Mouse (Mus musculus) cerebellum, adult 8-10 months (tissue): ENCODE measurements around the gene Meox1.

ENCODE experiments used
- DNase-seq: peaks from one replicate; pipeline ENCODE4 v3.0.0; 2022

Meox1 gene

GRCm38 (mm10) chr11:101847509-101847908 lies 46.7 kb downstream of the Meox1 start:
- no peak for DNase-seq

- DNase-seq: no peak
These were observed 51.4 kb downstream of the Meox1 start for GRCm38 (mm10) chr11:101842773-101843163.

GRCm38 (mm10) chr11:101841998-101842772 lies 52.0 kb downstream of the Meox1 start:
- DNase-seq: peak; percentile 65

- no peak for DNase-seq
These were observed 53.8 kb downstream of the Meox1 start for GRCm38 (mm10) chr11:101840405-101840804.

GRCm38 (mm10) chr11:101839426-101839825 lies 54.7 kb downstream of the Meox1 start:
- DNase-seq: peak; percentile 57

- no peak for DNase-seq
These were observed 62.2 kb downstream of the Meox1 start for GRCm38 (mm10) chr11:101832001-101832400.

GRCm38 (mm10) chr11:101830616-101831015 lies 63.6 kb downstream of the Meox1 start:
- DNase-seq: no peak

- no peak for DNase-seq
These were observed 64.1 kb downstream of the Meox1 start for GRCm38 (mm10) chr11:101830112-101830511.

GRCm38 (mm10) chr11:101828718-101829117 lies 65.5 kb downstream of the Meox1 start:
- no peak for DNase-seq
